Mouse (Mus musculus) midbrain, embryonic 16.5 days (tissue): ENCODE results near the gene Pfkfb3. TPM values are rescaled to one million over a fixed set of nuclear protein-coding genes. Genes with fewer than 3 reads are reported as not detected.
A peak's percentile ranks its signal among the peaks of the same experiment; 100 is the strongest.
"Not testable (repeated sequence)": the region's sequence is repeated elsewhere in the genome, so short reads cannot be mapped to it uniquely, and the experiment has no call there.

Source experiments
- ATAC-seq: fragments of 200-750 bp; cut with Nextera tagmentation; 2 replicates; pipeline ENCODE4 v1.8.0; 2017; ENCODE audit warnings: moderate TSS enrichment
- H3K27ac ChIP-seq: fragments of 300-500 bp; sonication (generic); 2 replicates; pipeline ENCODE4 v1.5.1; 2014; ENCODE audit warnings: mild to moderate bottlenecking, low read length, mixed read lengths
- H3K27me3 ChIP-seq: fragments of 300-500 bp; sonication (generic); 2 replicates; pipeline ENCODE4 v1.6.1; 2014; ENCODE audit warnings: low read depth, low read length, mixed read lengths; ENCODE audit not compliant: control insufficient read depth, insufficient read depth
- H3K36me3 ChIP-seq: fragments of 300-500 bp; sonication (generic); 2 replicates; pipeline ENCODE4 v1.6.1; 2014; ENCODE audit warnings: mild to moderate bottlenecking, low read length, moderate library complexity, mixed read lengths; ENCODE audit not compliant: control insufficient read depth, insufficient read depth
- H3K4me1 ChIP-seq: fragments of 300-500 bp; sonication (generic); 2 replicates; pipeline ENCODE4 v1.6.1; 2014; ENCODE audit warnings: mild to moderate bottlenecking, low read length, mixed read lengths; ENCODE audit not compliant: control insufficient read depth, insufficient read depth
- H3K4me2 ChIP-seq: fragments of 300-500 bp; sonication (generic); 2 replicates; pipeline ENCODE4 v1.6.1; 2014; ENCODE audit warnings: mild to moderate bottlenecking, low read length, mixed read lengths
- H3K4me3 ChIP-seq: fragments of 300-500 bp; sonication (generic); 2 replicates; pipeline ENCODE4 v1.5.1; 2014; ENCODE audit warnings: low read depth, mild to moderate bottlenecking, low read length, moderate library complexity, mixed read lengths
- H3K9ac ChIP-seq: fragments of 300-500 bp; sonication (generic); 2 replicates; pipeline ENCODE4 v1.6.1; 2014; ENCODE audit warnings: low read depth, low read length, mixed read lengths
- H3K9me3 ChIP-seq: fragments of 300-500 bp; sonication (generic); replicated peaks from 2 replicates; pipeline ENCODE4 v1.6.1; 2014; ENCODE audit warnings: mild to moderate bottlenecking, low read length, mixed read lengths; ENCODE audit not compliant: control insufficient read depth, poor library complexity, severe bottlenecking
- WGBS: fragments of 180-500 bp; shearing (Covaris S2); extraction: QIAGEN DNeasy Blood & Tissue Kit; methylation state at CpG from one replicate; pipeline ENCODE4 v1.1.7; 2014; 5-methylcytosine and 5-hydroxymethylcytosine counted together
- polyA plus RNA-seq: library from polyadenylated mRNA; unstranded; fragments of >200 nt; fragmentation: Nextera tagmentation; extraction: Ambion mirVana; gene quantifications from 2 replicates; pipeline ENCODE4 v1.2.1, GENCODE M21; 2015

Gene Pfkfb3
- polyA plus RNA-seq, 1 experiment from 2014 or later: 34.2 TPM

DNA sequence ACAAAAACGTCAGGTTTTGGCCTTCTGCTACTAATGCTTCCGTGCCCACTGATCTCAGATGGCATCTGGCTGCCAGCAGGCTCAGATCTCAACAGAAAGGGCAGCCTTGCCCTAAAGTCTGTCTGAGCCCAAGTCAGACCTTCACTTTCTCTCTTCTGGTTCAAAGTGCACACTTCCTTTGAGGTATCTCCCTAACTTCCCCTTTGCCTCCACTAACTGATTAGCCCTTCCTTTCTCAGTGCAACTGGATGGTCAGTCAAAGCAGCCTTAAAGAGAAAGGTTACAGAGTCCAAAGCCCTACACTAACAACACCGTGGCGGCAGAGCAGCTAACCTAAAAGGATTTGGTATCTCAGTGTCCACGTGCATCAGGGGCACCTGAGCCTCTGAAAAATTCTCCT lies 9.5 kb downstream of the Pfkfb3 start:
- H3K4me1 ChIP-seq: no peaks in the 10 kb centered on the region
- no peaks in the 10 kb centered on the region for H3K36me3 ChIP-seq
- no peak overlapping the region for H3K27ac ChIP-seq
- H3K4me2 ChIP-seq: no peak overlapping the region
- ATAC-seq: no peak
- no peak overlapping the region for H3K9ac ChIP-seq
- no peaks in the 10 kb centered on the region for H3K27me3 ChIP-seq
- 80% methylated on average over 5 of the region's 5 CpGs for WGBS
- no peak overlapping the region for H3K4me3 ChIP-seq
- no peaks in the 10 kb centered on the region for H3K9me3 ChIP-seq

DNA sequence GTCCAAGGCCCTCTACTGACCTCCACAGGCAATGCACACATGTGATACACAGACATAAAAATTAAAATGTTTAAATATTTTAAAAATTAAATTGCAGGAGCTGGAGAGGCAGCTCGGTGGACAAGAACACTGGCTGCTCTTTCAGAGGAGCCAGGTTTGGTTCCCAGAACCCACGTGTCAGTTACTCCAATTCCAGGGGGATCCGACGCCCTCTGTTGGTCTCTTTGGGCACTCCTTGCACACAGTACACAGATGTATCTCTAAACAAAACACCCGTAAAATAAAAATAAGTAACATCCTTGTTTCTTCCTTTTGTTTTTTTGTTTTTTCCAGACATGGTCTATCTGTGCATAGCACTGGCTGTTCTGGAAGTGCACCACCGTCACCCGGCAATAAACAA lies 10.7 kb downstream of the Pfkfb3 start:
- no peak overlapping the region for H3K9ac ChIP-seq
- no peak overlapping the region for H3K4me3 ChIP-seq
- H3K36me3 ChIP-seq: no peaks in the 10 kb centered on the region
- WGBS: 82% methylated on average over 7 of the region's 7 CpGs
- no peak overlapping the region for H3K27ac ChIP-seq
- no peak overlapping the region for H3K4me2 ChIP-seq
- H3K9me3 ChIP-seq: no peaks in the 10 kb centered on the region
- H3K27me3 ChIP-seq: no peaks in the 10 kb centered on the region
- no peak for ATAC-seq
- no peaks in the 10 kb centered on the region for H3K4me1 ChIP-seq

DNA sequence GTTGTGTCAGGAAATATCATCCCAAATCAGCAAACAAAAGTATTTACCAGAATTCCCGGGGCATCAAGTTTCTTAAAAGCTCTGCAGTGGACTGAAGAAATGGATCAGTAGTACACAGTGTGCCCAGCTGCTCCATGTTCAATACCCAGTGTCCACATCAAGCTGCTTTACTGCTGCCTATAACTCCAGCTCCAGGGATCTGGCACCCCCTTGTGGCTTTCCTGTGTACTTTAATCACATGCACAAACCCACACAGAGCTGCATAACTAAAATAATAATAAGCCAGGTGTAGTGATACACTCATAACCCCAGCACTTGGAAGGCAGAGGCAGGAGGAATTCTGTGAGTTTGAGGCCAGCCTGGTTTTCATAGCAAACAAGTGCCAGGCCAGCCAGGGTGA lies 11.2 kb downstream of the Pfkfb3 start:
- Histone ChIP-seq H3K27me3 (no peaks in the 10 kb centered on the region), H3K4me2 (no peak overlapping the region), H3K36me3 (no peaks in the 10 kb centered on the region), H3K4me3 (no peak overlapping the region), H3K9me3 (no peaks in the 10 kb centered on the region), H3K4me1 (no peaks in the 10 kb centered on the region), H3K27ac (no peak overlapping the region), H3K9ac (no peak overlapping the region)
- 89% methylated on average over 1 of the region's 1 CpGs for WGBS
- peak; percentile 54; the same call in 1 of the 2 replicates for ATAC-seq

DNA sequence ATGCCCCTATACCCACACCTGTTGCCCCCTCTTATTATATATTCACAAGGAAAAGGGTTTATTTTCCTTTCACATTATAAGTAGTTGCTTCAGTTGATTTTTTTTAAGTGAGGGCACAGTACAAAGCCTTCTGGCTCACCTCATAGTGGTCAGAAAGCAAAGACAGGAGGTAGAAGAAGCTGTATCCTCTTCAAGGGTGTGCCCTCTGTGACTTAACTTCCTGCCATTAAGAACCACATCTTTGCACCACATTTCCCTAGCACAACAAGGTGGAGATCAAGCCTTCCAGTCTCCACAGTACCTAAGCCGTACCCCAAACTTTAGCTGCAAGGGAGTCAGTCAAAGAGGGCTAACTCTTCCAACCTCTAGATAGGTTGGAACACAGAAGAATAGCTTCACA lies 11.8 kb downstream of the Pfkfb3 start:
- no peak overlapping the region for H3K27ac ChIP-seq
- no peak for ATAC-seq

DNA sequence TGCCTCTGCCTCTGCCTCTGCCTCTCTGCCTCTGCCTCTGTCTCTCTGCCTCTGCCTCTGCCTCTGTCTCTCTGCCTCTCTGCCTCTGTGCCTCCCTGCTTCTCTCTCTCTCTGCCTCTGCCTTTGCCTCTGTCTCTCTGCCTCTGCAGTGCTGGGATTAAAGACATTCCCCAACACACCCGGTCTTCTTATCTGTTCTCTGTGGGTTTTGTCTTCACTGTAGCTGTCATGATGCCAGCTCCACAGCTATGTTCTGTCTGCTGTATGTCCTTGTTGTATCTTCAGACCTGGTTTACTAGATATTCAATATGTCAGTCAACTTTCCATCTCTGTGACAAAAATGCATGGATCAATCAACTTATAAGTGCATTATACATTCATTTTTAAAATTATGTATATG lies 12.3 kb downstream of the Pfkfb3 start:
- WGBS: 71% methylated on average over 1 of the region's 1 CpGs
- H3K4me3 ChIP-seq, H3K27ac ChIP-seq, H3K9ac ChIP-seq, H3K9me3 ChIP-seq, H3K4me2 ChIP-seq, H3K27me3 ChIP-seq, H3K4me1 ChIP-seq, H3K36me3 ChIP-seq, ATAC-seq: not testable (repeated sequence)

More for the DNA sequence above, 11.8 kb downstream of the Pfkfb3 start:
- H3K9ac ChIP-seq: no peak overlapping the region
- no peaks in the 10 kb centered on the region for H3K9me3 ChIP-seq
- no peak overlapping the region for H3K4me2 ChIP-seq
- H3K27me3 ChIP-seq: no peaks in the 10 kb centered on the region
- H3K4me1 ChIP-seq: no peaks in the 10 kb centered on the region
- no peak overlapping the region for H3K4me3 ChIP-seq
- H3K36me3 ChIP-seq: no peaks in the 10 kb centered on the region
- 100% methylated on average over 1 of the region's 1 CpGs for WGBS

DNA sequence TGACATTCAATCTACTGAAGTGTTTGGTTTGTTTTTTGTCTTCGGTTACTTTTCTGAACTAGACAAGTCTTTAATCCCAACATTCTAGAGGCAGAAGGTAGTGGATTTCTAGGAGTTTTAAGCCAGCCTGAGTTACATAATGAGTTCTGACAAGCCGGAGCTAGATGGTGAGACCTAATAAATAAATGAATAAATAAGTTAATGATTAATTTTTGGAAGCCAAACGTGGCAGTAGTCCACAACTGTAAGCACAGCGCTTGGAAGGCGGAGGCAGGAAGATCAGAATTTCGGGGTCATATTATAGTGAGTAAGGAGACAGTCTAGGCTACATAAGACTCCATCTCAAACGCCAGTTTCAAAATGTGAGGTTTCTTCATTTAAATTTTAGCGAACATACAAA lies 17.9 kb downstream of the Pfkfb3 start:
- no peaks in the 10 kb centered on the region for H3K27me3 ChIP-seq
- no peaks in the 10 kb centered on the region for H3K9me3 ChIP-seq
- peak overlapping the region; percentile 60 for H3K4me3 ChIP-seq
- H3K4me2 ChIP-seq: peak overlapping the region; percentile 96
- peak; percentile 1; the same call in 1 of the 2 replicates for ATAC-seq
- peaks cover 5% of the 10 kb centered on the region for H3K4me1 ChIP-seq
- no peaks in the 10 kb centered on the region for H3K36me3 ChIP-seq
- no peak overlapping the region for H3K9ac ChIP-seq
- WGBS: 70% methylated on average over 8 of the region's 8 CpGs
- no peak overlapping the region for H3K27ac ChIP-seq

DNA sequence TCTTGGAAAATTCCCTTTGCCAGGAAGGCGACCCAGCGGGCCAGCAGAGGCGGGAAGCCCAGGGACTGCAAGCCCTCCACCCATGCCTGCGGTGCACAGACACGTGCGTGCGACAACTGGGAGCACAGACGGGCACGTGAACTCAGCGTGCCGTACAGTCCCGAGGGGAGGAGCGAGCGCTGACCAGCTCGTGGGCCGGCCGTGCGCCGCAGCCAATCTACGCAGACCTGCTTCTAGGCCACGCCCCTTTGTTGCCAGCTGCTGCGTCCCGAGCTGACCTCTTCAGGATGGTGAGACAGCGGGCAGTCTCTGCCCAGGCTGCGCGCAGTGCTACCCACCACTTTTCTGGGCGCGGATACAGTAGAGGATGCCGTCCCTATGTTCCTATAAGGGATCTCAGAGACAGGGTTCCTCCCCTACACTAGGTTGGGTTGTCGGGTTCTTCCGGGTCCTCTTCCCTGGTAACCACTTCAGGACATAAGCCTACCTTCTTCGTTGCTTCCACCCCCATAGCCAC lies 18.4 kb downstream of the Pfkfb3 start:
- no peaks in the 10 kb centered on the region for H3K27me3 ChIP-seq
- peak; percentile 98 for ATAC-seq
- under 1% methylated on average over 32 of the region's 32 CpGs for WGBS

DNA sequence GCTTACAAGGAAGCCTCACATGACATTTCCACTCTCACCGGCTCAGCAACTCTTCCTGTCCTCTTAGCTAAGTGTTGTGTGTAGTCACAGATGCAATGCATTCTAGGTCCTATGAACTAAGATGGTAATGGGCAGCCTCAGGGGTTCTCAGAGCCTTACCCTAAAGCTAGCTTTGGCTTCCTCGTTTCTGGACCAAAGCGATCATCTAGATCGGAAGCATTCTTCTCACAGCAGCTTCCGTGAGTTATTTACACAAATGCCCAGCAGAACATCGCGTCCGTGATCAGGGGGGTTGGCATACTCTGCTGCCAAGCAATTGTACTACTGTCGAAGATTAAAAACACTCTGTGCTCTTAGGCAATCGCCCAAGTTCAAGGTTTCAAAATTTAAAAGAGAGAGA lies 19.1 kb downstream of the Pfkfb3 start:
- H3K4me3 ChIP-seq: peak overlapping the region; percentile 60
- WGBS: 20% methylated on average over 10 of the region's 10 CpGs
- H3K27ac ChIP-seq: no peak overlapping the region
- no peaks in the 10 kb centered on the region for H3K27me3 ChIP-seq
- H3K36me3 ChIP-seq: no peaks in the 10 kb centered on the region
- ATAC-seq: no peak
- H3K4me1 ChIP-seq: peaks cover 5% of the 10 kb centered on the region
- H3K4me2 ChIP-seq: peak overlapping the region; percentile 96
- no peaks in the 10 kb centered on the region for H3K9me3 ChIP-seq
- 0 out of 2 replicates have a peak overlapping the region, but pooled peaks have one; percentile 73 for H3K9ac ChIP-seq

More for the DNA sequence above, 18.4 kb downstream of the Pfkfb3 start:
- Histone ChIP-seq H3K9ac (peak overlapping the region; percentile 73), H3K4me3 (peak overlapping the region; percentile 60), H3K4me2 (peak overlapping the region; percentile 96), H3K27ac (no peak overlapping the region), H3K9me3 (no peaks in the 10 kb centered on the region), H3K36me3 (no peaks in the 10 kb centered on the region), H3K4me1 (peaks cover 5% of the 10 kb centered on the region)

DNA sequence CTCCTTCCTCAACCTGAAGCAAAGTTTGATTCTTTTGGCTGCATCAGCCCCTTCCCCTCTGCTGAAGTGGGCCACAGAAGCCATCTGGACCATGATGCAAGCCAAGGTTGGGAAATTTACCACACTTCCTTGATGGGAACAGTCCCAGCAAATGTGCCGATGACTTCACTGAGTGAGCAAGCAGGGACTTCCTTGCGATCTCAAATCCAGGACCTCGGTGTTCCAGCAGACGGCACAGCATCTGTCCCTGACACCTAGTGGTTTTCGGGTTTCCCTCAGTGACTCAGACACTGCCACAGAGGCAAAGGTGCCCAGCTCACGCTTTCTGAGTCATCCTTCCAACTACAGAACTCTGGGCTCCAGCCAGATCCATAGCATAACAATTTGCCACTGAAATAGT lies 23.8 kb downstream of the Pfkfb3 start:
- H3K4me3 ChIP-seq: no peak overlapping the region

More for the DNA sequence above, 23.8 kb downstream of the Pfkfb3 start:
- H3K4me2 ChIP-seq: no peak overlapping the region
- H3K9ac ChIP-seq: no peak overlapping the region
- ATAC-seq: no peak
- H3K36me3 ChIP-seq: no peaks in the 10 kb centered on the region
- WGBS: 91% methylated on average over 6 of the region's 6 CpGs
- no peaks in the 10 kb centered on the region for H3K27me3 ChIP-seq
- H3K9me3 ChIP-seq: no peaks in the 10 kb centered on the region
- no peak overlapping the region for H3K27ac ChIP-seq
- peaks cover 5% of the 10 kb centered on the region for H3K4me1 ChIP-seq
